Mouse (Mus musculus) thymus, postnatal 4 days (tissue): ENCODE measurements around the gene 1700029I15Rik.

Source experiments
- DNase-seq: peaks from one replicate; pipeline ENCODE4 v3.0.0; 2021

1700029I15Rik gene

GRCm38 (mm10) chr2:92381901-92382588 is at the start of gene 1700029I15Rik:
Gene 1700029I15Rik, plus strand, starts transcription at chr2:92382538.
- DNase-seq, result no peak

- no peak for DNase-seq
Observed at GRCm38 (mm10) chr2:92342418-92342817, 39.9 kb upstream of the 1700029I15Rik start.

- no peak for DNase-seq
Observed at GRCm38 (mm10) chr2:92347191-92347590, 35.1 kb upstream of the 1700029I15Rik start.

GRCm38 (mm10) chr2:92349589-92350425 is 32.5 kb upstream of the 1700029I15Rik start:
- no peak for DNase-seq

GRCm38 (mm10) chr2:92350686-92351085 is 31.7 kb upstream of the 1700029I15Rik start:
- no peak for DNase-seq

- DNase-seq, result no peak
Observed at GRCm38 (mm10) chr2:92353402-92353801, 28.9 kb upstream of the 1700029I15Rik start.

GRCm38 (mm10) chr2:92354224-92354623 is 28.1 kb upstream of the 1700029I15Rik start:
- no peak for DNase-seq

GRCm38 (mm10) chr2:92359301-92359700 is 23.0 kb upstream of the 1700029I15Rik start:
- DNase-seq, result no peak

GRCm38 (mm10) chr2:92360186-92360823 is 22.0 kb upstream of the 1700029I15Rik start:
- DNase-seq, result no peak

- no peak for DNase-seq
Observed at GRCm38 (mm10) chr2:92360893-92361292, 21.4 kb upstream of the 1700029I15Rik start.

- DNase-seq, result no peak
Observed at GRCm38 (mm10) chr2:92361795-92362194, 20.5 kb upstream of the 1700029I15Rik start.

- DNase-seq, result no peak
Observed at GRCm38 (mm10) chr2:92362571-92363228, 19.6 kb upstream of the 1700029I15Rik start.

GRCm38 (mm10) chr2:92364086-92364485 is 18.3 kb upstream of the 1700029I15Rik start:
- no peak for DNase-seq

- DNase-seq, result no peak
Observed at GRCm38 (mm10) chr2:92365568-92365967, 16.8 kb upstream of the 1700029I15Rik start.

GRCm38 (mm10) chr2:92367383-92368029 is 14.8 kb upstream of the 1700029I15Rik start:
- DNase-seq, result no peak

GRCm38 (mm10) chr2:92370375-92370774 is 12.0 kb upstream of the 1700029I15Rik start:
- no peak for DNase-seq

GRCm38 (mm10) chr2:92370821-92371805 is 11.2 kb upstream of the 1700029I15Rik start:
- DNase-seq, result peak; percentile 66

- DNase-seq, result no peak
Observed at GRCm38 (mm10) chr2:92371971-92372690, 10.2 kb upstream of the 1700029I15Rik start.

- no peak for DNase-seq
Observed at GRCm38 (mm10) chr2:92372767-92373436, 9.4 kb upstream of the 1700029I15Rik start.

GRCm38 (mm10) chr2:92373437-92373813 is 8.9 kb upstream of the 1700029I15Rik start:
- no peak for DNase-seq
